Mouse (Mus musculus) cortical plate, adult 2 months (tissue): ENCODE data around the gene Syt6.

Experiments used
- CTCF ChIP-seq: fragments of 200-500 bp; IDR thresholded peaks from 2 replicates; pipeline ENCODE4 v1.5.1; 2011; ENCODE audit warnings: mild to moderate bottlenecking, control low read depth, low read length; ENCODE audit not compliant: insufficient read depth; ENCODE audit errors: extremely low read depth
- POLR2A ChIP-seq: fragments of 200-500 bp; IDR thresholded peaks from 2 replicates; pipeline ENCODE4 v1.6.1; 2011; ENCODE audit warnings: mild to moderate bottlenecking, low read length, control low read depth; ENCODE audit not compliant: insufficient read depth; ENCODE audit errors: extremely low read depth

DNA sequence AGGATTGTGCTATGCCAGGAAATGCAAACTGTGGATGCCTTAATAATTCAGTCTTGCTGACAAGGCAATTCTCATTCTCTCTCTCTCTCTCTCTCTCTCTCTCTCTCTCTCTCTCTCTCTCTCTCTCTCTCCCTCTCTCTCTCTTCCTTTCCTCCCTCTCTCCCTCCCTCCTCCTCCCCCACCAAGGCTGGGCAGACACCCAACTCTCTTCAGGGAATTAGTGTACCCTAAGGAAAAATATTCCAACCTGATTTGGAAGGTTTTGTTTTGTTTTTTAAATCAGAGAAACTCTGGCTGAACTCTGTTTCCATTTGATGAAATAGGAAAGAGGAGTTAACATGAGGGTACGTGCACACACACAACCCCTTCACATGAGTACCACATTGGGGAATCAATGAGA is 26.5 kb downstream of the Syt6 start:
- TF ChIP-seq CTCF: no peak
- no peak for TF ChIP-seq POLR2A
